Mouse (Mus musculus): ENCODE measurements around the gene Spry1. TPM values are rescaled to one million over a fixed set of nuclear protein-coding genes. Genes with fewer than 3 reads are reported as not detected.

Spry1 gene
- total RNA-seq, 2 experiments from 2014 or later, result 20.4 to 24.4 TPM

- DNase-seq (ENCODE audit: low spot score in 2 of 2), result peak; percentile 72 to 76
These were observed 1.1 kb downstream of the Spry1 start for GRCm38 (mm10) chr3:37640810-37641209.

DNA sequence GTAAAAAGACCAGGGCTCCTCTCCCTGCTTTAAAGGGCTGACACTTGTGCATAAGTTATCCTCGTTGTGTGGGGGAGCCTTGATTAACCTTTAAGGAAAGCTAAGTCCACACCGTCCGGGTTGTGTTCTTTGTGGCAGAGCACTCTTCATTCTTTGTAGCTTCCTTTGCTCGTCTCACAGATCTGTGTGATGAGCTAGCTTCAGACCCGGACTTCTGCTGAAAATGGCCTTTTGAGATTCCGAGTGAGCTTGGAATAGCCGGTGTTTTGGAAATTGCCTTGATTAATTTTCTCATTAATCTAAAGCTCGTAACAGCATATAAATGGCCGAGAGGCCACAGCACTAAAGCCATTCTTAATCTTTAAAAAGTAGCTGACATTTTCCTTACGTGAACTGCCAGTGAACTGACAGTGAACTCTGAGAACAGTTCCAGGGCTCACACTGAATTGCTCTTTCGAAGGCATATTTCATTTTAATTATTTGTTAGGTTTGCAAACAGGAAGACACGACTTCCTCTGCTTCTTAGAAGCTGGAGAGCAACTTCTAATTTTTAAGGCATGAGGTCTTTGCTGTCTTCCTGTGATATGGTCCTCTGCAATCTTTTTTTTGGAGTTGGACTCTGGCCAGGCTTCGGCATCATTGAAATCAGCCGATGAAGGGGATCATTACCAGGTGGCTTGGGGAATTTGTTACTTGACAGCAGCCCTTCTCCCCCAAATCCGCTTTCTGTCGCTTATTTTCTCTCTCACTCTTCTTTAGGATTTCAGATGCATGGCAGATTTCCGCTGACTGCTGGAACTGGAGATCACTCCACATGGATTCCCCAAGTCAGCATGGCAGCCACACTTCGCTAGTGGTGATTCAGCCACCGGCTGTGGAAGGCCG is 2.3 kb downstream of the Spry1 start:
- DNase-seq (ENCODE audit: low spot score in 2 of 2), result no peak

- DNase-seq (ENCODE audit: low spot score in 2 of 2), result peak in 1 of 2 experiments; percentile 12
These were observed 3.0 kb downstream of the Spry1 start for GRCm38 (mm10) chr3:37642681-37643214.

DNA sequence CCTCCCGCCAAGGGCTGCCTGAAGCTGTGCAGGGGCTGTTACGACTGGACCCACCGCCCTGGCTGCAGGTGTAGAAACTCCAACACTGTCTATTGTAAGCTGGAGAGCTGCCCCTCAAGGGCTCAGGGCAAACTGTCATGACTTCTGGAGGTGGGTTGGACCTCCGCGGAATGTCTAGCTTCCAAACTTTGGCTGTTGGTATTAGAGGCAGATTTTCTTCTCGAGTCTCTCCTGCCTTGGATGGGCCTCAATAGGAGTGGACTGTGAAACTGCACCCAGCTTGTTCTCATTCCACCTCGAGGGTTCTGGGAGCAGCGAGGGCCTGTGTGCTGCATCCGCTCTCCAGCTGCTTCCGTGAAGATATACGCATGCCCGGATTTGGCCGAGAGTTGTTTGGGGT is 3.7 kb downstream of the Spry1 start:
- DNase-seq (ENCODE audit: low spot score in 2 of 2), result no peak

DNA sequence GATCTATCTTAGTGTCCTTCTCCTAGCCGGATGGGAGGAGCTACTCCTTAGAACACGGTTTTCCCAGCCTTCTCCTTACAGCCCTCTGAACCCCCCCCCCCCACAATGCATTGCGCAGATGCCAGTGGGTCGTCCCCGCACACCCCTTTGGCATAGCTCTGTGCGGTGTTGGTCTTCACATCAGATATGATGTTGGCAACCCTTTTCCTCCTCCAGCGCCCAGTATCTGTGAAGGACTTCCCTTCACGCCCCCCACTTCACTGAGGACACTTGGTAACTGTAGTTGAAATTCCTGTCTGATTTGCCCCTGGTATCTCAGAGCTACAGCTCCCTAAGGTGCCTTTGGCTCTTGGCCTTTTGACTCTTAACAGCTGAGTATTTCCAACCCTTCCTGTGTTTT is 4.2 kb downstream of the Spry1 start:
- no peak for DNase-seq (ENCODE audit: low spot score in 2 of 2)

DNA sequence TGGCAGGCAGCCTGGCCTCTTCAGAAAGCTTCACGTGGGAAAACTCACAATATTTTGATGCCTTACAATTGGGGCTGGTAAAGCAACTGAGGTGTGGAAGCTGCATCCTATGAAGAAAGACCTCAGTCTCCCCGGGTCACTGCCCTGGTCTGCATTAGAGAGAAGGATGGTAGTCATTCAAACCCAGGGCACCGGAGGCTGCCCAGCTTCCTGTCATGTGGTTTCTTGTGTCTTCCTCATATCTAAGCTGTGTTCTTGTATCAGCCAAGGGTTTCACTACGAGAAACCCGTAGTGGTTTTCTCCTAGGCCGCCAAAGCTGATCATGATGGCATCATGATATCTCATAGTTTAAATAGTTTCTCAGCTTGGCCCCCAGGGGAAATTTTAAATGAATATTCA is 5.3 kb downstream of the Spry1 start:
- no peak for DNase-seq (ENCODE audit: low spot score in 2 of 2)

- no peak for DNase-seq (ENCODE audit: low spot score in 2 of 2)
These were observed 6.5 kb downstream of the Spry1 start for GRCm38 (mm10) chr3:37646221-37646620.

DNA sequence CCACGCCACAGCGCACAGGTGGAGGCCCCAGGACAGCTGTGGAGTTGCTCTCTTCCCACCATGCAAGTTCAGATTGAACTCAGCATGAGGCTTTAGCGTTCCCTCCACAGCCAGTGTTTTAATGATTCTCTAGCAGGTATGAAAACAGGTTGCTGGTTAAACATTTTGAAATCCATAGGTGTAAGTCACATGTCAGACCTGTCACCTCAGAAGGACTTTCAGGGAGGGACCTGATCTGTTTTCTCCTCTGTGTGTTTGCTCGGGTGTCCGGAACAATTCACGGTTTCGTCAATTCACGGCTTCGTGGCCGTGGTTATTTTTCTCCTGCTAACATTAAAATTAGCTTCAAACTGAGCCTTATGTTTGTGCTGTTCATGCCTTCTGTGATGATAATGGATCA is 7.5 kb downstream of the Spry1 start:
- no peak for DNase-seq (ENCODE audit: low spot score in 2 of 2)

- DNase-seq (ENCODE audit: low spot score in 2 of 2), result no peak
These were observed 8.5 kb downstream of the Spry1 start for GRCm38 (mm10) chr3:37648244-37648643.

- no peak for DNase-seq (ENCODE audit: low spot score in 2 of 2)
These were observed 9.5 kb downstream of the Spry1 start for GRCm38 (mm10) chr3:37649281-37649680.

DNA sequence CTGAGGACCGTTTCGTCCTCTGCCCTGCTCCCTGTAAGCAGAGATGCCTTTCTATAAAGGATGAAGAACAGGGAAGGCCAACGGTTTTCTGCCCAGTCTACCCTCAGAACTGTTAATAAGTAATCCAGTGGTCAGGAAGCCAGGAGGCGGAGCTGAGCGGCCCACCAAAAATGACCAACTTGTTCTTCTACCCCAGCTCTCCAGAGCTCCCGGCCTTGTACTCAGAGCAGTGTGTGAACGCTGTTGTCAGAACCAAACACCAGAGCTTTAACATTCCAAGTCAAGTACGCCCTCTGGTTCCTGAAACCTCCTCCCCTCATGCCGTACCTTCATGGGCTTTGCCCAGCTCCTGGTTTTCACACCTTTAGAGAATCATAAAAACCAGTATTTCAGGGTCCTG is 12.8 kb downstream of the Spry1 start:
- no peak for DNase-seq (ENCODE audit: low spot score in 2 of 2)

DNA sequence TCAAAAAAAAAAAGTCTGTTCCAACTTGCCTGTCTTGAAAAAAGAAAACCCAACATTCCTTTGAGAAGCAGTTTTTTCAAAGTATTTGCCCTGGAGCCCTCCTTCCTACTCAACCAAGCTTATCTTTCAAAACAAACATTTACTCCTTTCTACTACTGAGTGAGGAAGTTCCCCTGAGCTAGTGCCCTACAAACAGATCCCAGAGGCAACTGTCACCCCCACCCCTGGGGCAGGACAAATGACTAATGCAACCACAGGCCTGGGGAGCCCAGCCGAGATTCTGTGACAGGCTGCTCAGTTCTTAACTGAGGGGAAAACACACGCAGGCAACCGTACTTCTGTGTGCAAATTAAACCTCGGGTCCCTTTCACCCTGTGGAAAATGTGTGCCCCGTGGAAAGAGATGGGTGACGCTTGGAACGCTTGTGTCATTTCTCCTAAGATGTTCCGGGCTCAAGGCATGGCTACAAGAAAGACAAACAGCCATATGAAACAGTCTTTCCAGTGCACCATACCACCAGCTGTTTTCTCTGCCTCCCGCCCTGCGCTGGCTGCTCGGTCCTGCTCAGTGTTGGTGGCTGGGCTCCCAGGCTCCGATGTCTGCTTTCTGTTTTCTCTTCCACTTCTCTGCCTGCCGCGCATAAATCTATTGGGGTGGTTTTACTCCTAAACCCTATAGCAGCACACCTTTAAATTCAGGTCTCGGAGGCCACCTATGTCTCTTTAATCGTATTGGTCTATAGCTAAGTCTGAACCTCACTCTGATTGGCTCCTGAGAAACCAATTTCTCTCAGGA is 14.4 kb downstream of the Spry1 start:
- DNase-seq (ENCODE audit: low spot score in 2 of 2), result peak in 1 of 2 experiments; percentile 23

GRCm38 (mm10) chr3:37654787-37655186 is 15.0 kb downstream of the Spry1 start:
- no peak for DNase-seq (ENCODE audit: low spot score in 2 of 2)

DNA sequence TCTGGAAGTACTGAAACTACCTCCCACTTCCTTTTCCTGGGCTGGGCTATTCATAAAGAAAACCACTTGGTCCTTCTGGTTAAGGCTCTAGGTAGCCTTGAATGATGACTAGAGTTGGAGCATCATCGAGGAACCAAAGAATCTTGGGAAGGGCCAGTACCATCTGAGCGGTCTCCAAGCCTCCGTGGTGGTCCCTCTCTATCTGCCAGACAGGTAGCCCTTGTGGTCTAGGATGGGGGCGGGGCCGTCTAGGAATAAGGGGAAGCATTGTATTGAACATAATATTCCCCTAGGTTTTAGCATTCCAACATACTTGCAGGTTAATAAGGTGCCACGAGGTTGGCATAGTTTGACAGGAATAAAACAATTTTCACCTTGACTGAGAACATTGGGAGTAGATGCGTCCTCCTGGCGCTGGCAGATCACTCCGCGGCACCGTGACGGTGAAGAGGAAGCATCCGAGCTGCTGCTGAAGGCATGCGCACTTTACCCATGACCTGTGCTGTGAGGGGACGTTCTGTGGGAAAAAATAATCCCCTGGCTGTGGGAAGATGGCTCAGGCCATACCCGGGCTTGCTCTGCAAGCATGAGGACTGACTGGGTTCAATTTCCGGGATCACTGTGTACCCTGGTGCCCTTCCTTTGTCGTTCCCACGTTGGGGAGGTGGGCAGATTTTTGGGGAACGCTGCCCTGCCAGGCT is 16.3 kb downstream of the Spry1 start:
- DNase-seq (ENCODE audit: low spot score in 2 of 2), result no peak

DNA sequence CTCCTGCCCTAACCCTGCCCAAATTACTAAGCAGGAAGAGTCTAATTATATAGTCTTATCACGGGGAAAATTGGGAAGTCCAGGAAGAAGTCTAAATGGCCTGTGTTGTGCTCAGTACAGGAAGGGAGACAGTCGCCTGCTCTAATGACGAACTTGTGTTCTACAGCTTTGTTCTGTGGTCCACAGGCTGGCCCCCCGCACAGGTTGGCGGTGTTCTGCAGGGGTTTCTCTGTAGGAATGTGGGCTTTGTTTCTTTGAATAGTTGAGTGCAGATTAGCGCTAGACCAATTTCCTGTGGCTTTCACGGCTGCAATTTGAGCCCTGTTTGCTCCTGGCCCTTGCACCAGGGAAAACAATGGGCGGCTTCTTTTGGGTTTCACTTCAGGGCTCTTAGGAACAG is 17.3 kb downstream of the Spry1 start:
- DNase-seq (ENCODE audit: low spot score in 2 of 2), result no peak

- no peak for DNase-seq (ENCODE audit: low spot score in 2 of 2)
These were observed 18.4 kb downstream of the Spry1 start for GRCm38 (mm10) chr3:37658155-37658554.

GRCm38 (mm10) chr3:37659621-37660020 is 19.9 kb downstream of the Spry1 start:
- no peak for DNase-seq (ENCODE audit: low spot score in 2 of 2)

- DNase-seq (ENCODE audit: low spot score in 2 of 2), result no peak
These were observed 26.8 kb downstream of the Spry1 start for GRCm38 (mm10) chr3:37666291-37667118.

DNA sequence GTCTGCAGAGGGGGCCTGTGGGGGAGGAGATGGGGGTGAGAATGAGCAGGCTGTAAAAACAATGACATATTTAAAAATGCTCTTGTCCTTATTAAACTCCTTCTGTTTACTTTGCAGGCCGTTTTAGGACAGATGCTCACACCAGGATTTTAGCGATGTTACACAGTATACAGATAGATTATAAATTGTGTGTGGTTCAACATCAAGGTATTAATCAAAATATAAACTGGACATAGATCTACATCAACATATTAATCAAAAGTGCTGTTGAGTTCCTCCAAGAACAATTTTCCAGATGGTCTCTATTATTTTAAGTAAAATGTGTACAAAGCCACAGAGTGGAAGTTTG is 27.3 kb downstream of the Spry1 start:
- no peak for DNase-seq (ENCODE audit: low spot score in 2 of 2)

GRCm38 (mm10) chr3:37667736-37668135 is 28.0 kb downstream of the Spry1 start:
- no peak for DNase-seq (ENCODE audit: low spot score in 2 of 2)

- no peak for DNase-seq (ENCODE audit: low spot score in 2 of 2)
These were observed 28.9 kb downstream of the Spry1 start for GRCm38 (mm10) chr3:37668652-37669051.
